Comparison of ENCODE assay signal across 10 mouse cellular contexts in the genomic region with DNA sequence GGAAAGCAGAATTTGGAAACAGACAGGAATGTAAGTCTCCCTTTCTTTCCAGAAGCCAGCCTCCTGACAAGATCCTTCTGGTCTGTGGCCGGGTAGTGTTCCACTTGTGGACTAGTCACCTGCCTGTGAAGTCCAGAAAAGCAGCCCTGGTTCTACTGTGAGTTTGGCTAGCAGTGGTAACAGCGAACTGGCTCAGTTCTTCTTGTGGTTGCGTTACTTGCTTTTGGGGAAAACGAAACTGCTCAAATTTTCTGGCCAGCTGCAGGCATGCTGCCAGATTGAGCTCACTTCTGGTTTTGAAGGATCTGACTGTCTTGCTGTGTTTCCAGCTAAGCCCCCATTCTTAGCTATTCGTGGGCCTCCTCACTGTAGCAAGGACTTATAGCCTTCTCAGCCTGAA. TPM values are rescaled to one million over a fixed set of nuclear protein-coding genes. Genes with fewer than 3 reads are reported as not detected.
DNase-seq lines count a peak whose midpoint lies in the region; ATAC-seq lines count a peak whose summit lies in the region.
"Had no signal": no experiment of that assay in that cellular context is flagged by ENCODE, and none has a peak within 500 bp of the region (broad histone marks: within the 10 kb centered on the region; RNA-seq: fewer than 3 reads in every experiment).

A gene (minus strand): TSS at position 190 of the 400 bp plus-strand sequence.

- H3K4me1 ChIP-seq in midbrain, embryonic 14.5 days (ENCODE audit: control insufficient read depth, insufficient read depth, low read length), result no peaks in the 10 kb centered on the region
- H3K4me1 ChIP-seq in midbrain, embryonic 11.5 days (ENCODE audit: control insufficient read depth, insufficient read depth, low read length), result no peaks in the 10 kb centered on the region
- no peaks in the 10 kb centered on the region for H3K4me1 ChIP-seq in heart, embryonic 13.5 days
- no peaks in the 10 kb centered on the region for H3K4me1 ChIP-seq in midbrain, embryonic 16.5 days (ENCODE audit: control insufficient read depth, insufficient read depth, low read length)
- H3K4me1 ChIP-seq: embryonic facial prominence, embryonic 12.5 days; midbrain, embryonic 12.5 days had no signal

- no peak for ATAC-seq in midbrain, embryonic 14.5 days (ENCODE audit: low FRiP score, low TSS enrichment)
- ATAC-seq in midbrain, embryonic 11.5 days (ENCODE audit: low FRiP score), result no peak
- no peak for ATAC-seq in heart, embryonic 13.5 days (ENCODE audit: extremely low read depth, insufficient number of reproducible peaks, low FRiP score, low TSS enrichment)
- ATAC-seq in midbrain, embryonic 16.5 days, result no peak

- H3K4me2 ChIP-seq in midbrain, embryonic 14.5 days (ENCODE audit: low read length), result no peak within 1 kb of the TSS
- H3K4me2 ChIP-seq in midbrain, embryonic 11.5 days, result no peak within 1 kb of the TSS
- peak within 1 kb of the TSS; percentile 19 for H3K4me2 ChIP-seq in heart, embryonic 13.5 days
- H3K4me2 ChIP-seq in midbrain, embryonic 16.5 days (ENCODE audit: low read length), result no peak within 1 kb of the TSS
- H3K4me2 ChIP-seq: embryonic facial prominence, embryonic 12.5 days; midbrain, embryonic 12.5 days had no signal

- no peaks in the 10 kb centered on the region for H3K27me3 ChIP-seq in midbrain, embryonic 14.5 days (ENCODE audit: control insufficient read depth, insufficient read depth, low read length)
- H3K27me3 ChIP-seq in midbrain, embryonic 11.5 days (ENCODE audit: control insufficient read depth, insufficient read depth, low read length), result no peaks in the 10 kb centered on the region
- no peaks in the 10 kb centered on the region for H3K27me3 ChIP-seq in heart, embryonic 13.5 days (replicated peaks)
- H3K27me3 ChIP-seq in midbrain, embryonic 16.5 days (ENCODE audit: control insufficient read depth, insufficient read depth, low read depth, low read length), result no peaks in the 10 kb centered on the region
- H3K27me3 ChIP-seq: embryonic facial prominence, embryonic 12.5 days; midbrain, embryonic 12.5 days had no signal

- no peak within 1 kb of the TSS for H3K27ac ChIP-seq in midbrain, embryonic 14.5 days (replicated peaks; ENCODE audit: low read depth, low read length)
- no peak within 1 kb of the TSS for H3K27ac ChIP-seq in midbrain, embryonic 11.5 days (ENCODE audit: low read depth, low read length)
- H3K27ac ChIP-seq in heart, embryonic 13.5 days (replicated peaks), result no peak within 1 kb of the TSS
- no peak within 1 kb of the TSS for H3K27ac ChIP-seq in midbrain, embryonic 16.5 days (ENCODE audit: low read length)
- H3K27ac ChIP-seq: embryonic facial prominence, embryonic 12.5 days; midbrain, embryonic 12.5 days had no signal

- no peaks in the 10 kb centered on the region for H3K36me3 ChIP-seq in midbrain, embryonic 14.5 days (ENCODE audit: control insufficient read depth, insufficient read depth, low read length)
- no peaks in the 10 kb centered on the region for H3K36me3 ChIP-seq in midbrain, embryonic 11.5 days (ENCODE audit: control insufficient read depth, insufficient read depth, low read length)
- H3K36me3 ChIP-seq in heart, embryonic 13.5 days, result no peaks in the 10 kb centered on the region
- no peaks in the 10 kb centered on the region for H3K36me3 ChIP-seq in midbrain, embryonic 16.5 days (ENCODE audit: control insufficient read depth, insufficient read depth, low read length)
- H3K36me3 ChIP-seq: embryonic facial prominence, embryonic 12.5 days; midbrain, embryonic 12.5 days had no signal

- H3K9me3 ChIP-seq in midbrain, embryonic 14.5 days (ENCODE audit: control insufficient read depth, low read length), result no peaks in the 10 kb centered on the region
- H3K9me3 ChIP-seq in midbrain, embryonic 11.5 days (ENCODE audit: control insufficient read depth, low read length), result no peaks in the 10 kb centered on the region
- no peaks in the 10 kb centered on the region for H3K9me3 ChIP-seq in heart, embryonic 13.5 days
- no peaks in the 10 kb centered on the region for H3K9me3 ChIP-seq in midbrain, embryonic 16.5 days (replicated peaks; ENCODE audit: control insufficient read depth, low read length, poor library complexity, severe bottlenecking)
- H3K9me3 ChIP-seq: embryonic facial prominence, embryonic 12.5 days; midbrain, embryonic 12.5 days had no signal

- peak; percentile 2 for DNase-seq in midbrain, embryonic 14.5 days
- no peak for DNase-seq in midbrain, embryonic 11.5 days (ENCODE audit: low spot score, missing footprints)
- DNase-seq in adrenal gland, adult 2 months, result peak; percentile 62
- peak; percentile 55 for DNase-seq in lung, postnatal 36 days
- DNase-seq in thymus, postnatal 25 days, result peak; percentile 64
- no peak for DNase-seq in urinary bladder, postnatal 4 days (ENCODE audit: low spot score in 2 of 2)

- 77% methylated on average over 5 of the region's 5 CpGs for WGBS in midbrain, embryonic 14.5 days
- 80% methylated on average over 5 of the region's 5 CpGs for WGBS in midbrain, embryonic 11.5 days
- WGBS in heart, embryonic 13.5 days, result 66% methylated on average over 5 of the region's 5 CpGs
- WGBS in midbrain, embryonic 16.5 days, result 76% methylated on average over 5 of the region's 5 CpGs

- H3K9ac ChIP-seq in midbrain, embryonic 14.5 days (replicated peaks; ENCODE audit: low read length), result no peak within 1 kb of the TSS
- H3K9ac ChIP-seq in midbrain, embryonic 11.5 days (ENCODE audit: low read length), result no peak within 1 kb of the TSS
- no peak within 1 kb of the TSS for H3K9ac ChIP-seq in heart, embryonic 13.5 days
- H3K9ac ChIP-seq in midbrain, embryonic 16.5 days (ENCODE audit: low read depth, low read length), result no peak within 1 kb of the TSS
- H3K9ac ChIP-seq: embryonic facial prominence, embryonic 12.5 days; midbrain, embryonic 12.5 days had no signal

- H3K4me3 ChIP-seq in midbrain, embryonic 14.5 days (replicated peaks; ENCODE audit: low read depth, low read length), result no peak within 1 kb of the TSS
- H3K4me3 ChIP-seq in midbrain, embryonic 11.5 days (ENCODE audit: low read depth, low read length), result no peak within 1 kb of the TSS
- H3K4me3 ChIP-seq in heart, embryonic 13.5 days, result no peak within 1 kb of the TSS
- H3K4me3 ChIP-seq in midbrain, embryonic 16.5 days (ENCODE audit: low read depth, low read length), result no peak within 1 kb of the TSS
- H3K4me3 ChIP-seq: embryonic facial prominence, embryonic 12.5 days; midbrain, embryonic 12.5 days had no signal

RNA-seq across cellular contexts. Expression of the gene that starts here (rescaled TPM):
- polyA plus RNA-seq in midbrain, embryonic 14.5 days (2014; fragmentation: Nextera tagmentation; extraction: Ambion mirVana), result 0.07 and 0.54 TPM in 2 replicates
- 0.11 and 0.28 TPM in 2 replicates for polyA plus RNA-seq in midbrain, embryonic 11.5 days (2014; fragmentation: Nextera tagmentation; extraction: Ambion mirVana)
- total RNA-seq in adrenal gland, adult 2 months (2021), result 1 to 10 TPM; 1.6 to 1.7 TPM
- polyA plus RNA-seq in adrenal gland, adult 2 months (2012; rRNA removed), result 0.48 and 0.77 TPM in 2 replicates
- polyA plus RNA-seq in heart, embryonic 13.5 days (2015; fragmentation: Nextera tagmentation; extraction: Ambion mirVana), result 0.31 and 0.32 TPM in 2 replicates
- 0.09 and 0.14 TPM in 2 replicates for polyA plus RNA-seq in midbrain, embryonic 16.5 days (2015; fragmentation: Nextera tagmentation; extraction: Ambion mirVana)

Comparison
In these comparisons a context has a peak if more than half of its experiments do, and no peak if none do; other contexts are left out.
1. Peak in DNase-seq in midbrain, embryonic 14.5 days; RNA of the gene not detected or under 1 TPM.
2. DNase-seq: peak in adrenal gland, adult 2 months (single experiment), lung, postnatal 36 days (single experiment) and thymus, postnatal 25 days (single experiment); none in midbrain, embryonic 11.5 days (single experiment) and urinary bladder, postnatal 4 days (0 of 2).